Mouse (Mus musculus) thymus, adult 2 months (tissue): ENCODE data around the gene Ferd3l. TPM values are rescaled to one million over a fixed set of nuclear protein-coding genes. Genes with fewer than 3 reads are reported as not detected.

Source experiments
- DNase-seq: peaks from one replicate; pipeline ENCODE4 v3.0.0; 2021
- H3K27ac ChIP-seq: fragments of 200-500 bp; 2 replicates; pipeline ENCODE4 v1.5.1; 2012; ENCODE audit warnings: low read length, control low read depth; ENCODE audit not compliant: control insufficient read depth, insufficient read depth
- H3K27me3 ChIP-seq: fragments of 200-500 bp; 2 replicates; pipeline ENCODE4 v1.6.1; 2012; ENCODE audit warnings: mild to moderate bottlenecking, low read length, moderate library complexity, mixed read lengths; ENCODE audit not compliant: control insufficient read depth, insufficient read depth
- H3K36me3 ChIP-seq: fragments of 200-500 bp; 2 replicates; pipeline ENCODE4 v1.6.1; 2012; ENCODE audit warnings: mild to moderate bottlenecking, low read length, moderate library complexity; ENCODE audit not compliant: control insufficient read depth, insufficient read depth
- H3K4me1 ChIP-seq: fragments of 200-500 bp; replicated peaks from 2 replicates; pipeline ENCODE4 v1.6.1; 2012; ENCODE audit warnings: low read length; ENCODE audit not compliant: control insufficient read depth, insufficient read depth
- H3K4me3 ChIP-seq: fragments of 200-500 bp; 2 replicates; pipeline ENCODE4 v1.5.1; 2012; ENCODE audit warnings: mild to moderate bottlenecking, low read length, control low read depth, moderate library complexity; ENCODE audit not compliant: control insufficient read depth, insufficient read depth
- CTCF ChIP-seq: fragments of 200-500 bp; IDR thresholded peaks from 2 replicates; pipeline ENCODE4 v1.5.1; 2012; ENCODE audit warnings: mild to moderate bottlenecking, control low read depth, low read length, moderate library complexity, borderline replicate concordance; ENCODE audit not compliant: control insufficient read depth, poor library complexity, insufficient read depth; ENCODE audit errors: extremely low read depth
- POLR2A ChIP-seq: fragments of 200-500 bp; IDR thresholded peaks from 2 replicates; pipeline ENCODE4 v1.6.1; 2012; ENCODE audit warnings: mild to moderate bottlenecking, low read length, control low read depth, moderate library complexity; ENCODE audit not compliant: control insufficient read depth, poor library complexity, insufficient read depth; ENCODE audit errors: extremely low read depth
- WGBS: fragments of 180-500 bp; shearing (Covaris S2); methylation state at CpG from one replicate; pipeline ENCODE4 v1.1.7; 2018; 5-methylcytosine and 5-hydroxymethylcytosine counted together
- polyA plus RNA-seq: library from polyadenylated mRNA; depleted of rRNA; stranded (reverse); fragments of >200 nt; gene quantifications from 2 replicates; pipeline ENCODE4 v1.2.3, GENCODE M21; 2012; rRNA removed

Ferd3l gene
- polyA plus RNA-seq, result not detected in 2 replicates

DNA sequence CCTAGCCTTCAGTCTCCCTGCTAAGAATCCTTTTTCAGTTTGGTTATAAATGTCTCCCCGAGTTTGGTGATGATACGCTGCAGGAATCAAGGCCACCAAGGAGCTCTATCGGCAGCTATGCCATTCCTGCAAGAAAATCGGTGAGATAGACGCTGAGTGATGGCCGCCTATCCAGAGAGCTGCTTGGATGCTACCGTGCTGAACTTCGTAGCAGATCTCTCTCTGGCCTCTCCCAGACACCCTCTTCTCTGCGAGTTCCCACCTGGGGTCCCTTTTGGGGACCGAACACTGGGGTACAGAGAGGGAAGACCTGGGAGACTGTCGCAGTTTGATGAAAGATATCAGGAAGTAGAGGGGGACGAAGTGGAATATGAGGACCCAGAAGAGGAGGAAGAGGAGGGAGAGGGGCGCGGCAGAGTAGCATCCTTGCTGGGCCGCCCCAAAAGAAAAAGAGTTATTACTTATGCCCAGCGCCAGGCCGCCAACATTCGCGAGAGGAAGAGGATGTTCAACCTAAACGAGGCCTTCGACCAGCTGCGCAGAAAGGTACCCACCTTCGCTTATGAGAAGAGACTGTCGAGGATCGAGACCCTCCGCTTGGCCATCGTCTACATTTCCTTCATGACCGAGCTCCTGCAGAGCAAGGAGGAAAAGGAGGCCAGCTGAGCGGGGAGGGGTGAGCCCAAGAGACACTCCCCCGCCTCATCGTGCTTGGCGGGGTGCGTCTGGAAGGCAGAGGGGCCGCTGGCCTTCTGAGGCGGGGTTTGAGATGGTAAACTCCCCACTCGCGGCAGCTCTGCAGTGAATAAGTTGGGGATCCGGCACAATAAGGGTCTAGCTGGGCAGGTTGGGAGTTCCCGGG is at the start of gene Ferd3l:
TSS of gene Ferd3l (plus strand) at position 95 of the 862 bp plus-strand sequence.
- TF ChIP-seq POLR2A, result no peak
- TF ChIP-seq CTCF, result no peak
- DNase-seq, result no peak
- Histone ChIP-seq H3K27me3 (no peaks in the 10 kb centered on the region), H3K27ac (no peak within 1 kb of the TSS), H3K4me1 (no peaks in the 10 kb centered on the region), H3K4me3 (no peak within 1 kb of the TSS), H3K36me3 (no peaks in the 10 kb centered on the region)
- WGBS, result 5% methylated on average over 39 of the region's 39 CpGs

DNA sequence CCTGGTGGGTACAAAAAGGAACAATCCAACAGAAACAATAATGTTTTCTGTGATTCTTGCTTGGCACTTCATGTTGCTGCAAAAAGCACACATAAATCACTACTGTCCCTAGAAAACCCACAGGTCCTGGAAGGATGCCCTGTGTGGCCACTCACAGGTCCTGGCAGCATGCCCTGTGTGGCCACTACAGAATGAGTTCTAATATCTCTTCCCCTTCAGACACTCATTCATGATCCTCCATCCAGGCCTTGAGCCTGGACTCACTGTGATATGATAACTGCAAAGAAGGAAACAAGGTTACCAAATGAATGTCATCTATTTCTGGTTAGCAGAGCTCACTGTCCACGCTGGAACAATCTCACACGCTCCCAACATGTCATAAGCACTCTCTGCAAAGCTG is 34.3 kb upstream of the Ferd3l start:
- 80% methylated on average over 2 of the region's 2 CpGs for WGBS
- DNase-seq, result no peak

DNA sequence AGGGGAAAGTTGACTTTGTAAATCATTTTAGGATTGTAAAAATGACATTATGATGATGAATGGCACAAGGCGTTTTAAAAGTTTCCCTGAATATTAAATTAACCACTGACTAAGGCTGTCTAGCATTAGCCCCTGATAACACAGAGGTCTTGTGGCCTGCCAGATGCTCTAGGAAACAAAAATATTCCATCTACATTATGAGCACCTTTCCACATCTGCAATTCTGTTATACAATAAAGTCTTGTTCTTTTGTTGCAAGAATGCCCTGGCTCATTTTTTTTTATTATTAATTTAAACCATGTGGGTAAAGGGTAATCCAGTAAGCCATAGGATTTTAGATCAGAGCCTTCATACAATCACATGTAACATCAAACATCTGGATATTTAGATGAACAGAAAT is 33.6 kb upstream of the Ferd3l start:
- no peak for DNase-seq
- no peaks in the 10 kb centered on the region for H3K27me3 ChIP-seq
- no peak overlapping the region for H3K4me3 ChIP-seq
- no peak overlapping the region for H3K27ac ChIP-seq
- whole genome bisulfite sequencing, result 51% methylated on average over 1 of the region's 1 CpGs
- TF ChIP-seq POLR2A, result no peak
- no peak for TF ChIP-seq CTCF
- H3K4me1 ChIP-seq, result no peaks in the 10 kb centered on the region
- no peaks in the 10 kb centered on the region for H3K36me3 ChIP-seq

More for the DNA sequence above, 34.3 kb upstream of the Ferd3l start:
- TF ChIP-seq POLR2A (no peak), CTCF (no peak)
- H3K27me3 ChIP-seq, result no peaks in the 10 kb centered on the region
- H3K36me3 ChIP-seq, result no peaks in the 10 kb centered on the region
- no peak overlapping the region for H3K4me3 ChIP-seq
- H3K27ac ChIP-seq, result no peak overlapping the region
- no peaks in the 10 kb centered on the region for H3K4me1 ChIP-seq

- Histone ChIP-seq H3K4me1 (no peaks in the 10 kb centered on the region), H3K36me3 (no peaks in the 10 kb centered on the region), H3K27me3 (no peaks in the 10 kb centered on the region), H3K27ac (no peak overlapping the region), H3K4me3 (no peak overlapping the region)
- 14% methylated on average over 3 of the region's 3 CpGs for WGBS
- TF ChIP-seq POLR2A (no peak), CTCF (no peak)
- DNase-seq, result no peak
These were observed 1.5 kb upstream of the Ferd3l start for GRCm38 (mm10) chr12:33926751-33927150.

- no peak for TF ChIP-seq CTCF
- TF ChIP-seq POLR2A, result no peak
- no peak overlapping the region for H3K4me3 ChIP-seq
- H3K27ac ChIP-seq, result no peak overlapping the region
- DNase-seq, result no peak
- H3K27me3 ChIP-seq, result no peaks in the 10 kb centered on the region
- H3K4me1 ChIP-seq, result no peaks in the 10 kb centered on the region
- 6% methylated on average over 15 of the region's 15 CpGs for WGBS
- H3K36me3 ChIP-seq, result no peaks in the 10 kb centered on the region
These were observed 709 bp upstream of the Ferd3l start for GRCm38 (mm10) chr12:33927334-33928098.

- Histone ChIP-seq H3K4me1 (peaks cover 2% of the 10 kb centered on the region; the same call in 1 of the 2 replicates), H3K36me3 (no peaks in the 10 kb centered on the region), H3K4me3 (no peak overlapping the region), H3K27me3 (peaks cover 16% of the 10 kb centered on the region), H3K27ac (no peak overlapping the region)
- no peak for DNase-seq
- TF ChIP-seq CTCF, result no peak
- TF ChIP-seq POLR2A, result no peak
- 14% methylated on average over 3 of the region's 3 CpGs for WGBS
These were observed 24.6 kb downstream of the Ferd3l start for GRCm38 (mm10) chr12:33952843-33953242.
